ENCODE assay signal across 9 mouse cellular contexts in genomic region chr5:37257243-37257642, GRCm38 (mm10). TPM values are rescaled to one million over a fixed set of nuclear protein-coding genes. Genes with fewer than 3 reads are reported as not detected.
DNase-seq lines count a peak whose midpoint lies in the region; ATAC-seq lines count a peak whose summit lies in the region.
"Had no signal": no experiment of that assay in that cellular context is flagged by ENCODE, and none has a peak within 500 bp of the region (broad histone marks: within the 10 kb centered on the region; RNA-seq: fewer than 3 reads in every experiment).

No protein-coding gene starts in this region.

- H3K27me3 ChIP-seq in midbrain, embryonic 11.5 days (ENCODE audit: control insufficient read depth, insufficient read depth, low read length) = no peaks in the 10 kb centered on the region
- H3K27me3 ChIP-seq in midbrain, embryonic 16.5 days (ENCODE audit: control insufficient read depth, insufficient read depth, low read depth, low read length) = no peaks in the 10 kb centered on the region

- no peak for ATAC-seq in midbrain, embryonic 11.5 days (ENCODE audit: low FRiP score)
- no peak for ATAC-seq in midbrain, embryonic 16.5 days

- H3K27ac ChIP-seq in midbrain, embryonic 11.5 days (ENCODE audit: low read depth, low read length) = no peak overlapping the region
- no peak overlapping the region for H3K27ac ChIP-seq in midbrain, embryonic 16.5 days (ENCODE audit: low read length)

- peaks cover 7% of the 10 kb centered on the region for H3K4me1 ChIP-seq in midbrain, embryonic 11.5 days (ENCODE audit: control insufficient read depth, insufficient read depth, low read length)
- peaks cover 53% of the 10 kb centered on the region for H3K4me1 ChIP-seq in midbrain, embryonic 16.5 days (ENCODE audit: control insufficient read depth, insufficient read depth, low read length)

- DNase-seq in gastrocnemius, postnatal 10 days = peak; percentile 42
- DNase-seq in gastrocnemius, postnatal 25 days = no peak
- peak; percentile 89 for DNase-seq in midbrain, embryonic 11.5 days (ENCODE audit: low spot score, missing footprints)
- peak; percentile 43 for DNase-seq in brain, adult 2 months (ENCODE audit: low read depth, low spot score)
- peak; percentile 57 for DNase-seq in mesoderm, embryonic 11.5 days (ENCODE audit: low read depth, low spot score)
- no peak for DNase-seq in cerebellum, adult 11-12 months
- no peak for DNase-seq in layer of hippocampus, adult 18-20 months (ENCODE audit: low spot score in 2 of 2)
- DNase-seq: cerebellum, postnatal 10 days had no signal

- no peak overlapping the region for H3K4me3 ChIP-seq in midbrain, embryonic 11.5 days (ENCODE audit: low read depth, low read length)
- H3K4me3 ChIP-seq in midbrain, embryonic 16.5 days (ENCODE audit: low read depth, low read length) = no peak overlapping the region

- H3K36me3 ChIP-seq in midbrain, embryonic 11.5 days (ENCODE audit: control insufficient read depth, insufficient read depth, low read length) = no peaks in the 10 kb centered on the region
- no peaks in the 10 kb centered on the region for H3K36me3 ChIP-seq in midbrain, embryonic 16.5 days (ENCODE audit: control insufficient read depth, insufficient read depth, low read length)

- no peak overlapping the region for H3K4me2 ChIP-seq in midbrain, embryonic 11.5 days
- H3K4me2 ChIP-seq in midbrain, embryonic 16.5 days (ENCODE audit: low read length) = no peak overlapping the region

- H3K9ac ChIP-seq in midbrain, embryonic 11.5 days (ENCODE audit: low read length) = no peak overlapping the region
- no peak overlapping the region for H3K9ac ChIP-seq in midbrain, embryonic 16.5 days (ENCODE audit: low read depth, low read length)

- 67% methylated on average over 5 of the region's 5 CpGs for WGBS in midbrain, embryonic 11.5 days
- 59% methylated on average over 5 of the region's 5 CpGs for WGBS in midbrain, embryonic 16.5 days

- no peaks in the 10 kb centered on the region for H3K9me3 ChIP-seq in midbrain, embryonic 11.5 days (ENCODE audit: control insufficient read depth, low read length)
- no peaks in the 10 kb centered on the region for H3K9me3 ChIP-seq in midbrain, embryonic 16.5 days (replicated peaks; ENCODE audit: control insufficient read depth, low read length, poor library complexity, severe bottlenecking)

RNA-seq across cellular contexts. Expression of gene Crmp1, which starts 15.5 kb away (rescaled TPM):
- 1 to 10 TPM; 1.5 to 2.5 TPM for total RNA-seq in gastrocnemius, postnatal 10 days (2021)
- total RNA-seq in gastrocnemius, postnatal 25 days (2021) = under 1 TPM in 1 of 2 experiments, not detected in 1; 0.19 TPM
- 272 and 295 TPM in 2 replicates for polyA plus RNA-seq in midbrain, embryonic 11.5 days (2014; fragmentation: Nextera tagmentation; extraction: Ambion mirVana)
- polyA plus RNA-seq in midbrain, embryonic 16.5 days (2015; fragmentation: Nextera tagmentation; extraction: Ambion mirVana) = 977 and 1,010 TPM in 2 replicates
- 100 to 1,000 TPM; 206 to 218 TPM for total RNA-seq in layer of hippocampus, adult 18-20 months (2021)

Comparison
In these comparisons a context has a peak if more than half of its experiments do, and no peak if none do; other contexts are left out.
1. DNase-seq: peak in gastrocnemius, postnatal 10 days (single experiment), midbrain, embryonic 11.5 days (single experiment), brain, adult 2 months (single experiment) and mesoderm, embryonic 11.5 days (single experiment); none in gastrocnemius, postnatal 25 days (single experiment), cerebellum, adult 11-12 months (single experiment) and layer of hippocampus, adult 18-20 months (0 of 2).
2. RNA of gene Crmp1, which starts 15.5 kb away (total RNA-seq): 206 to 218 TPM in layer of hippocampus, adult 18-20 months; 1.5 to 2.5 TPM in gastrocnemius, postnatal 10 days and 0.19 TPM in gastrocnemius, postnatal 25 days; every median in the first group is over 10 times any median in the second.